Mouse (Mus musculus): ENCODE data around the gene Ccnd3. TPM values are rescaled to one million over a fixed set of nuclear protein-coding genes. Genes with fewer than 3 reads are reported as not detected.

The Ccnd3 gene
- 300 and 331 TPM in 2 replicates for polyA plus RNA-seq (2015; fragmentation: Nextera tagmentation; extraction: Ambion mirVana)

DNA sequence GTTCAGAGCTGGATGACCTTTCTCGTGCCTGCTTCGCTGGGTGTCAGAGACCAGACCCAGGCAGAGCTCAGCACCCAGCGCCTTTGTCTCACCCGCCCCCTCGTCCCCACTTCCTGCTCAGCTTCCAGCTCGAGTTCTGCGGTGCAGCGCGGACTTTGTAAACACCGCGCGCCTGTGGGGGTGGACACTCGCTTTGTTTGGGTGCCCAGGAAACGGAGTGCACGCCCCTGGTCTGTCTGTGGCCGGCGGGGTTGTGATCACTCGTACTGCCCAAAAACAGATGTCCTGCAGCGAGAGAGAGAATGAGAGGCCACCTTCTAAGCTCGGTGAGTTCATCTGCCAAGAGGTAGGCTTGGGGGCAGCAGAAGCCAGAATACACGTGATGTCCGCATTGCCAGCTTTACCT is at the start of gene Ccnd3:
Gene Ccnd3, plus strand, starts transcription at position 111 of the 406 bp plus-strand sequence.
- H3K4me1 ChIP-seq (ENCODE audit: control insufficient read depth, low read depth, low read length): peaks cover 54% of the 10 kb centered on the region
- peak within 1 kb of the TSS; percentile 59 for H3K4me3 ChIP-seq (ENCODE audit: low read depth, low read length)
- H3K4me2 ChIP-seq (ENCODE audit: low read depth, low read length): peak within 1 kb of the TSS; percentile 88
- peak; percentile 12 for ATAC-seq (ENCODE audit: low read depth)
- H3K27me3 ChIP-seq (ENCODE audit: control insufficient read depth, insufficient read depth, low read depth, low read length): no peaks in the 10 kb centered on the region
- peak within 1 kb of the TSS; percentile 63 for H3K9ac ChIP-seq (ENCODE audit: low read depth, low read length)
- no peaks in the 10 kb centered on the region for H3K9me3 ChIP-seq (replicated peaks; ENCODE audit: control insufficient read depth, low read length)
- peak within 1 kb of the TSS; percentile 81 for H3K27ac ChIP-seq (ENCODE audit: low read length)
- under 1% methylated on average over 22 of the region's 22 CpGs for WGBS (ENCODE audit: insufficient replicate concordance)
- H3K36me3 ChIP-seq (ENCODE audit: control insufficient read depth, insufficient read depth): peaks cover 5% of the 10 kb centered on the region; the same call in 1 of the 2 replicates

DNA sequence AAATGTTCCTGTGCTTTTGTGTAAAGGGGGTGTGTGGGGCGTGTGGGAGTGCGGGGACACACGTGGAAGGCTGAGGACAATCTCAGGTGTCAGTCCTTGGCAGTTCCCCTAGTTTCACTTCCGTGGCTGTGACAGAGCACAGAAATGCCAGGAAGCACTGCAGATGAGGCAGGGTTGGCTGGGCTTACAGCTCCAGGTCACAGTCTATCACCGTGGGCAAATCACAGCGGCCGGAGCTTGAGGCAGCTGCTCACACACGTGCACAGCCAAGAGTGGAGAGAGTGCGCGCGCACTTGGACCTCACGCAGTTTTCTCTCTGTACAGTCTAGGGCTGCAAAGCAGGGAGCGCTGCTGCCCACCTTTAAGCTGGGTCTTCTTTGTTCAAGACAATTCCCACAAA is 46.5 kb upstream of the Ccnd3 start:
- Histone ChIP-seq H3K9ac (ENCODE audit: low read depth, low read length) (no peak overlapping the region), H3K4me1 (ENCODE audit: control insufficient read depth, low read depth, low read length) (peaks cover 22% of the 10 kb centered on the region), H3K27me3 (ENCODE audit: control insufficient read depth, insufficient read depth, low read depth, low read length) (no peaks in the 10 kb centered on the region), H3K4me2 (ENCODE audit: low read depth, low read length) (no peak overlapping the region), H3K9me3 (replicated peaks; ENCODE audit: control insufficient read depth, low read length) (no peaks in the 10 kb centered on the region), H3K27ac (ENCODE audit: low read length) (no peak overlapping the region), H3K36me3 (ENCODE audit: control insufficient read depth, insufficient read depth) (no peaks in the 10 kb centered on the region), H3K4me3 (ENCODE audit: low read depth, low read length) (no peak overlapping the region)
- ATAC-seq (ENCODE audit: low read depth): no peak
- WGBS (ENCODE audit: insufficient replicate concordance): 67% methylated on average over 13 of the region's 13 CpGs

- H3K4me3 ChIP-seq (ENCODE audit: low read depth, low read length): no peak overlapping the region
- no peaks in the 10 kb centered on the region for H3K36me3 ChIP-seq (ENCODE audit: control insufficient read depth, insufficient read depth)
- H3K9ac ChIP-seq (ENCODE audit: low read depth, low read length): no peak overlapping the region
- H3K27me3 ChIP-seq (ENCODE audit: control insufficient read depth, insufficient read depth, low read depth, low read length): no peaks in the 10 kb centered on the region
- 82% methylated on average over 2 of the region's 2 CpGs for WGBS (ENCODE audit: insufficient replicate concordance)
- H3K27ac ChIP-seq (ENCODE audit: low read length): no peak overlapping the region
- H3K4me2 ChIP-seq (ENCODE audit: low read depth, low read length): no peak overlapping the region
- no peaks in the 10 kb centered on the region for H3K9me3 ChIP-seq (replicated peaks; ENCODE audit: control insufficient read depth, low read length)
- no peak for ATAC-seq (ENCODE audit: low read depth)
- peaks cover 24% of the 10 kb centered on the region for H3K4me1 ChIP-seq (ENCODE audit: control insufficient read depth, low read depth, low read length)
Observed at GRCm38 (mm10) chr17:47458936-47459335, 45.9 kb upstream of the Ccnd3 start.

DNA sequence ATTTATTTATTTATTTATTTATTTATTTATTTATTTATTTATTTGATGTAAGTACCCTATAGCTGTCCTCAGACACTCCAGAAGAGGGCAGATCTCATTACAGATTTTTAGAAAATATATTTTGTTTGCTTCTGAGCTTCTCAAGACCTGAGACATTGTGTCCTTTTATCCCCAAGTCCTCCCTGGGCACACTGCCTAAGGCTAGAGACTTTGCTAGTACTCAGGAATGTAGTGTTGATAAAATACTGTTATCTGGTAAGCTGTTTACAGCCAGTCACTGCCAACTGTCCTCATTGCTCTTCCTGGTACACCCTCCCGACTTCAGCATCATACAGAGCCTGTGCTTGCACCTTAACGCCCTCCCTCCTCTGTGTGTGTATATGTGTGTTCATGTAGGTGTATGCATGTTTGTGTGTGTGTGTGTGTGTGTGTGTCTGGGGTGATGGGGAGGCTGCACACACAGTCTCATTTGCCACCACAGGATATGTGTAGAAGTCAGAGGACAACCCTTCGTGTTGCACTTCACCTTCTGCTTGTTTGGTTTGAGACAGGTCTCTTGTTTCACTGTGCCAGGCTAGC is 45.4 kb upstream of the Ccnd3 start:
- H3K36me3 ChIP-seq (ENCODE audit: control insufficient read depth, insufficient read depth): no peaks in the 10 kb centered on the region
- peaks cover 24% of the 10 kb centered on the region for H3K4me1 ChIP-seq (ENCODE audit: control insufficient read depth, low read depth, low read length)
- H3K4me2 ChIP-seq (ENCODE audit: low read depth, low read length): no peak overlapping the region
- no peak overlapping the region for H3K9ac ChIP-seq (ENCODE audit: low read depth, low read length)
- H3K4me3 ChIP-seq (ENCODE audit: low read depth, low read length): no peak overlapping the region
- no peaks in the 10 kb centered on the region for H3K27me3 ChIP-seq (ENCODE audit: control insufficient read depth, insufficient read depth, low read depth, low read length)
- 30% methylated on average over 3 of the region's 3 CpGs for WGBS (ENCODE audit: insufficient replicate concordance)
- no peak overlapping the region for H3K27ac ChIP-seq (ENCODE audit: low read length)
- H3K9me3 ChIP-seq (replicated peaks; ENCODE audit: control insufficient read depth, low read length): no peaks in the 10 kb centered on the region
- no peak for ATAC-seq (ENCODE audit: low read depth)

DNA sequence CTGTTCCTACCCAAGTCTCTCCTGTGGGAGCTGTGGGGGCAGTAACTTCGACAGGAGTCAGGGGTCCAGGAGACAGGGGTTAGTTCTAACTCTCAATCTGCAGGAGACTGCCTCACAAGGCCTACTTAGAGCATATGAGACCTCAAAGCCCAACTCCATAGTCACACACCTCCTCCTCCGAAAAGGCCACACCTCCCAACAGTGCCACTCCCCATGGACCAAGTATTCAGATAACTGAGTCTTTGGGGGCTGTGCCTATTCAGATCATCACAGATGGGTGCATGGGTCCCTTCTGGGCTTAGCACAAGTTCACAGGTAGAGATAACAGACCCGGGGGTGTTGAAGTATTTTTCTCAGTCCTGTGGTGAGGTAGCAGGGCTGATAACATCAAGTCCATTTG is 43.2 kb upstream of the Ccnd3 start:
- no peaks in the 10 kb centered on the region for H3K27me3 ChIP-seq (ENCODE audit: control insufficient read depth, insufficient read depth, low read depth, low read length)
- H3K9me3 ChIP-seq (replicated peaks; ENCODE audit: control insufficient read depth, low read length): no peaks in the 10 kb centered on the region
- WGBS (ENCODE audit: insufficient replicate concordance): 38% methylated on average over 3 of the region's 3 CpGs
- H3K27ac ChIP-seq (ENCODE audit: low read length): no peak overlapping the region
- H3K36me3 ChIP-seq (ENCODE audit: control insufficient read depth, insufficient read depth): no peaks in the 10 kb centered on the region
- H3K4me1 ChIP-seq (ENCODE audit: control insufficient read depth, low read depth, low read length): peaks cover 19% of the 10 kb centered on the region
- no peak overlapping the region for H3K9ac ChIP-seq (ENCODE audit: low read depth, low read length)
- no peak for ATAC-seq (ENCODE audit: low read depth)
- no peak overlapping the region for H3K4me2 ChIP-seq (ENCODE audit: low read depth, low read length)
- no peak overlapping the region for H3K4me3 ChIP-seq (ENCODE audit: low read depth, low read length)

- Histone ChIP-seq H3K9me3 (replicated peaks; ENCODE audit: control insufficient read depth, low read length) (no peaks in the 10 kb centered on the region), H3K4me3 (ENCODE audit: low read depth, low read length) (no peak overlapping the region), H3K27ac (ENCODE audit: low read length) (peak overlapping the region; percentile 59), H3K4me2 (ENCODE audit: low read depth, low read length) (no peak overlapping the region), H3K4me1 (ENCODE audit: control insufficient read depth, low read depth, low read length) (peaks cover 18% of the 10 kb centered on the region), H3K9ac (ENCODE audit: low read depth, low read length) (no peak overlapping the region), H3K27me3 (ENCODE audit: control insufficient read depth, insufficient read depth, low read depth, low read length) (no peaks in the 10 kb centered on the region), H3K36me3 (ENCODE audit: control insufficient read depth, insufficient read depth) (no peaks in the 10 kb centered on the region)
- WGBS (ENCODE audit: insufficient replicate concordance): 68% methylated on average over 7 of the region's 7 CpGs
- ATAC-seq (ENCODE audit: low read depth): no peak
Observed at GRCm38 (mm10) chr17:47462209-47462608, 42.6 kb upstream of the Ccnd3 start.

DNA sequence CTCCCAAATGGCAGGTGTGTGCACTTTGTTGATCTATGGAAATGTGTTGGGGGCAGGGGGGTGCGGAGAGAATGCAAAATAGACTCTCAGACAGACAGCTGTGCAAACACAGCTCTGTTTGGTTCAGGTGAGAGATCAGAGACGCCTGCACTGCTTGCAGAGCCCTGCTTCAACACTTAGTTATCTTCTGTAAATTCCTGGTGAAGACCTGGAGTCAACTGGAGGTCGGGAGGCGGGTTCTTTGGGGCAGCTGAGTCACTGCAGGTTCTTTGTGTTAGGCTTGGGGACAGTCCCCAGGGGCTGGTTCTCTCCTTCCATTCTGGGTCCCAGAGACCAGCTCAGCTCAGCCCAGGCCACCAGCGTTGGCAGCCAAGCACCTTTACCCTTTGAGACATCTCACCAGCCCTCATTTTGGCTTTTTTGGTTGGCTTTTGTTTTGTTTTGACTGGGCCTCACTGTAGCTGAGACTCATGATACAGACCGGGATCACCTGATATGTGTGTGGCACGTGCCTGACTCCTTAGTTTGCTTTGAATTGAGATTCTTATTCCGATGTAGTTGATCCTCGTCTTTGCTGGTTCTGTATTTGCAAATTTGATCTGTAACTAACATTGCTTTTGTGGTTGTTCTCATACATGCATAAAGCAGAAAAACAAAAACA is 42.0 kb upstream of the Ccnd3 start:
- 49% methylated on average over 9 of the region's 9 CpGs for WGBS (ENCODE audit: insufficient replicate concordance)
- Histone ChIP-seq H3K4me2 (ENCODE audit: low read depth, low read length) (no peak overlapping the region), H3K4me3 (ENCODE audit: low read depth, low read length) (no peak overlapping the region), H3K4me1 (ENCODE audit: control insufficient read depth, low read depth, low read length) (peaks cover 18% of the 10 kb centered on the region), H3K36me3 (ENCODE audit: control insufficient read depth, insufficient read depth) (no peaks in the 10 kb centered on the region), H3K9me3 (replicated peaks; ENCODE audit: control insufficient read depth, low read length) (no peaks in the 10 kb centered on the region), H3K27ac (ENCODE audit: low read length) (peak overlapping the region; percentile 59), H3K9ac (ENCODE audit: low read depth, low read length) (no peak overlapping the region), H3K27me3 (ENCODE audit: control insufficient read depth, insufficient read depth, low read depth, low read length) (peaks cover 4% of the 10 kb centered on the region)
- ATAC-seq (ENCODE audit: low read depth): peak; percentile 60

DNA sequence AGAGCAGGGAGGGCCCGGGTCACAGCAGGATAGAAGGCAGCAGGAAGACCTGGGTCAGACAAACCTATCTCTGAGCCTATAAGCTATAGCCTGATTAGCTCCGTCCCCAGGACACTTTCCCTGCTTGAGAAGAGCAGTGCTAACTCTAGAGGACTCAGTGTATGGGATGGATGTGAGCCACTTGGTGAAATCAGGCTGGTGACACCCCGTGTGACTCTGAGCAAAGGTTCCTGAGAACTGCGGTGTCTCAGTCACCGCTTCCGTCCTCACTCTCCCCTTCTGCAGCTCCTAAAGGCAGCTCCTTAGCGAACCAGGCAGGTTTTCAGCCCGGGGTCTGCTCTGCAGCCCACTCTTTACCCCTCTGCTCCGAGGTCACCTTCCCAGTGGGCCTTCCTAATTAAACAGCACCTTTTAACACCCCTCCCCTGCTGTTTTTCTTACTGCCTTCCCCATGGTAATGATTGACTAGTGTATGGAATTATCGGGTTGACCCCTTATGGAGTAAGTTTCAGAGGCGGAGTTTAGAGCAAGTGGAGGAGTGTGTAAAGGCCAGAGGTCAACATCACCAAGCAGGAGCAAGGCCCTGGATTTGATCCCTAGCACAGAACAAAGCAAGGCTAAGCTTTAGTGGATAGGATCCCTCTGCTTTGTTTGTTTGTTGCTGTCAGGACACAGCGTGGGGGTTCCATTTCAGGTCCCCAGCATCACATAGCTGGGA is 40.4 kb upstream of the Ccnd3 start:
- H3K9ac ChIP-seq (ENCODE audit: low read depth, low read length): no peak overlapping the region
- peaks cover 14% of the 10 kb centered on the region for H3K27me3 ChIP-seq (ENCODE audit: control insufficient read depth, insufficient read depth, low read depth, low read length)
- WGBS (ENCODE audit: insufficient replicate concordance): 54% methylated on average over 12 of the region's 12 CpGs
- peak; percentile 74 for ATAC-seq (ENCODE audit: low read depth)
- no peaks in the 10 kb centered on the region for H3K9me3 ChIP-seq (replicated peaks; ENCODE audit: control insufficient read depth, low read length)
- no peak overlapping the region for H3K4me2 ChIP-seq (ENCODE audit: low read depth, low read length)
- H3K36me3 ChIP-seq (ENCODE audit: control insufficient read depth, insufficient read depth): no peaks in the 10 kb centered on the region
- H3K27ac ChIP-seq (ENCODE audit: low read length): peak overlapping the region; percentile 58
- no peak overlapping the region for H3K4me3 ChIP-seq (ENCODE audit: low read depth, low read length)
- H3K4me1 ChIP-seq (ENCODE audit: control insufficient read depth, low read depth, low read length): peaks cover 18% of the 10 kb centered on the region

- ATAC-seq (ENCODE audit: low read depth): no peak
- peaks cover 14% of the 10 kb centered on the region for H3K27me3 ChIP-seq (ENCODE audit: control insufficient read depth, insufficient read depth, low read depth, low read length)
Observed at GRCm38 (mm10) chr17:47465016-47465415, 39.8 kb upstream of the Ccnd3 start.

More at GRCm38 (mm10) chr17:47465016-47465415, 39.8 kb upstream of the Ccnd3 start:
- 62% methylated on average over 11 of the region's 11 CpGs for WGBS (ENCODE audit: insufficient replicate concordance)
- H3K4me2 ChIP-seq (ENCODE audit: low read depth, low read length): no peak overlapping the region
- H3K27ac ChIP-seq (ENCODE audit: low read length): peak overlapping the region; percentile 42; the same call in 1 of the 2 replicates
- H3K4me3 ChIP-seq (ENCODE audit: low read depth, low read length): no peak overlapping the region
- no peaks in the 10 kb centered on the region for H3K36me3 ChIP-seq (ENCODE audit: control insufficient read depth, insufficient read depth)
- H3K9ac ChIP-seq (ENCODE audit: low read depth, low read length): no peak overlapping the region
- H3K9me3 ChIP-seq (replicated peaks; ENCODE audit: control insufficient read depth, low read length): no peaks in the 10 kb centered on the region
- peaks cover 18% of the 10 kb centered on the region for H3K4me1 ChIP-seq (ENCODE audit: control insufficient read depth, low read depth, low read length)
